Mouse (Mus musculus): Measurements from ENCODE around the gene Thumpd3.

Gene Thumpd3

DNA sequence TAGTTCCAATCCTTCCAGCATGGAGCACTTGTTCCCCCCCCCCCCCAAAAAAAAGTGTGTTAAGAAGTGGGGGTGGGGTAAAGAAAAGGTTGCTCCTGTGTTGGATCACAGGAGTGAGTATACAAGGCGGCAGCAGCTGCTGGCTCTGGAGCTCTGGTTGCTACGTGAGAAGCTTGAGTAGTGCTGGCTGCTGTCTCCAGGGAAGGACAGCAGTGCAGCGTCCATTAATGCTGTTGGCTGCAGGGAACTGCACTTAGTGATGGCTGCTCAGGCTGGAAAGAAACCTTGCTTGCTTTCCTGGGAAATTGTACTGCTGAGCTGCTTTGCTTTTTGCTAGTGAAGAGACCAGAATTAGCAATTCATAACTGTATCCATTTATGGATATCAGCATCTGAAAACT, 33.5 kb downstream of the Thumpd3 start:
- peak in 1 of 2 experiments; percentile 16 for DNase-seq

DNA sequence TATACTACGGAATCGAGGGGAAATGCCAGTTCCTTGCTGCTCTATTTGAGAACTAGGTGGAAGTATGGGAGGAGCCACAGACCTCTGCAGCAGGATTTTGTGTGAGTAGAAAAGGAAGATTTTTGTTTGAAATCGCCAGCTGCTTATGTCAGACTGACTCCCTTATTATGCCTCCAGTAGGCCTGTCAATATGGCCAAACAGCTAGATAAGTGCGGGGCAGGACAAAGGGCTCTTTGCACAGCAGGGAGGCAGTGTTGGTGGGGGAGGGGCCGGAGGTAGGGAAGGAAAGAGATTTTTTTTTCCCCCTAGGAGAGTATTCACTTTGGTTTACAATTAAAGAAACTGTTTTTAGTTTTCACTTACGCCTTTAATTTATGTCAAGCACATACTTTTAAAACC, 36.2 kb downstream of the Thumpd3 start:
- no peak for DNase-seq

DNA sequence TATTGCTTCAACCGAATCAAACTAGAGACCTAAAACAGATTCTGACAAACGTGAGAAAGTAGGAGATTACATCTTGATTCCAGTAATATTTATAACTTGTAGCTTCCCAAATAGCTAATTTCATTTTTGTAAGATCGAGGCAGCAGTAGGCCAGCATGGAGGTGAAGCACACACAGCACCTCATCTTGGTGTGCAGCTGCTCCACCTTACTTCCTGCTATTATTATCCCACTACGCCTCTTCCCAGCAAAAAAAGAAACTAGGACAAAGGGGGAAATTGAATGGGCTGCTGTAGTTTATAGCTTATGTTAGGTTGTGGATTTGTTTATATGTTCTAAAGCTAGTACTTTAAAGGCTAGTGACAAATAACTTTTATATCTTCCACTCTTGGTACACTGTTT, 38.6 kb downstream of the Thumpd3 start:
- no peak for DNase-seq

DNA sequence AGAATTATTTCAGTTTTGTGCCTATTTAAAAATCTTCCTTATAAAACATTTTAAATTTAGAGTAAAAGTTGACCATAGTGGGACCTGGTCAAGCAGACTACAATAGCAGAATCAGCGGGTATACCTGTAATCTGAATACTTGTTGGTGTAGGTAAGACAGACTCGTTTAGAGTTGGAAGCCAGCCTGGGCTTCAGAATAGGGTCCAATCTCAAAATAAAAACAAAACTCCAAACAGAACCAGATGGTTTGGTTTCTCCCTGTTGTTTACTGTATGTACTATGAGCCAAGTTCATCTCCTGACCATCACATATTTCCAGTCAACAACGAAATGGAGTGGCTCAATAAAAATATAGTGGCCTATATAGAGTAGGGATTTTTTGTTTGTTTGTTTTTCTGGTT, 47.2 kb downstream of the Thumpd3 start:
- peak; percentile 20 to 45 for DNase-seq

DNA sequence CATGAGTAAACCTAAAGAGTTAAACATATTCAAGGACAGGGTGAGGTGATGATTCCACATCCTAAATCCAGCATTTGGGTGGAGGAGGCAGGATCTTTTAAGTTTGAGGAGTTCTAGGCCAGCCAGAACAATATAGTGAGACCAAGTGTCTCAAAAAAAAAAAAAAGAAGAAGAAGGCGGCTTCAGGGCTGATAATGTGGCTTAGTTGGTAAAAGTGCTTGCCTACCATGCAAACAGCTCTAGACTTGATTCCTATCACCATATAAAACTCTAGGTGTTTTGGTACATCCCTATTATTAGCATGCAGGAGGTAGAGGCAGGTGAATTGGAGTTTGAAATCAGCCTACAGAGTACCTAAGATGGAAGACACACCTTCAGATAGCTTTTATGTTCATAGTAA, 49.5 kb downstream of the Thumpd3 start:
- no peak for DNase-seq

DNA sequence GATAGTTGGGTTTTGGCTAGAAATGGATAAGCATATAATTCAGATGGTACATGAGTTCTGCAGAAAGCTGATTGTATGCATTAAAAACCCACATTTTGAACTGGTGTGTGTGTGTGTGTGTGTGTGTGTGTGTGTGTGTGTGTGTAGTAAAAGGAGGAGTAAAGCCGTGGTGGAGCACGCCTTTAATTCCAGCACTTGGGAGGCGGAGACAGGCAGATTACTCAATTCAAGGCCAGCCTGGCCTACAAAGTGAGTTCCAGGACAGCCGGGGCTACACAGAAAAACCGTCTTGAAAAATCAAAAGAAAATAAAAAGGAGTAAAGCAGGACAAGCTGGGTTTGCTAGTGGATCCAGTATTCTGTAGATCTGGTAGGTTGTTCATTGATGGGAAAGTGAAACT, 51.6 kb downstream of the Thumpd3 start:
- no peak for DNase-seq

DNA sequence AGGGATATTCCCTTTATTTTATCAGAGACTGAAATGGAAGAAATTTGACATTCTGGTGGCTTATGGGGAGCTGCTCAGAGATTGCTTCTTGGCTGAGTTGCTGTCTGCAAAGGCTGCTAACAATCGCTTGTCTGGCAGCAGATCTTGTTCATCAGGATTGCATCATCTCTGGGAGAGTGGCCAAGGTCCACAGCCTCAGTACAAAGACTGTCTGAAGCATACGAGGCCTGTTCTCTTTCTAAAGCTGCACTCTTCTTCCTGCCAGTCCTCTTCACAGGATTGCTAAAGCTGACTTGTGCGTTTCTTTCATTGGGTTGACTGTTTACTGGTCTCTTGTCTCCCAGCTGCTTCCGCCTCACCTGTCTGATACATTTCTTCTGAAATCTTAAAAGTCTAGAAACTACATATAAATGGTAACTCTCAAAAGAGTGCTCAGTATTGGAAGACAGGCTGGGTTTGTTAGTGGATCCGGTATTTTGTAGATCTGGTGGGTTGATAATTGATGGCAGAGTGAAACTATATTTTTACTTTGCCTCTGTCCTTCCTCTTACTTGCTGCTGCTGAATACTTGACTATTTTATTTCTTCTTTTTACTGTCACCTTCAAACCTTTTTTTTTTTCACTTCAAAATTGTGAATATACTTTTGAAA, 53.7 kb downstream of the Thumpd3 start:
- peak; percentile 92 to 97 for DNase-seq

DNA sequence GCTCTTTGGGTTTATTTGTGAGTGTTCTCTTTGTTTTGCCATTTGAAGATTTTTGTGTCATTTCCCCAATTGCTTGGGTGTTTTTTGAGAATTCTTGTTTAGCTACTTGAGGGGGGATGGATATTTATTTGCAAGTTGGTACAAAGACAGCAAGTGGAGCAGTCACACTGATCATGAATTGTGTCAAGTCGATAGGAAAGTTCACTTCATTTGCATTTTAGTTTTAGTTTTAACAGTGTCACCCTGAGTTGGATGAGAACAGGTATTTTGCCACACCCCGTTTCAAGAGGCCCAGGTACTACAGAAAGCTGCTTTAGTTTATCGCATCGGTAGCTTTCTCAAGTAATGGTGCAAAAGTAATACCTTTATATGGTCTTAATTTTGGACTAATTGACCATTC, 56.5 kb downstream of the Thumpd3 start:
- DNase-seq: no peak

DNA sequence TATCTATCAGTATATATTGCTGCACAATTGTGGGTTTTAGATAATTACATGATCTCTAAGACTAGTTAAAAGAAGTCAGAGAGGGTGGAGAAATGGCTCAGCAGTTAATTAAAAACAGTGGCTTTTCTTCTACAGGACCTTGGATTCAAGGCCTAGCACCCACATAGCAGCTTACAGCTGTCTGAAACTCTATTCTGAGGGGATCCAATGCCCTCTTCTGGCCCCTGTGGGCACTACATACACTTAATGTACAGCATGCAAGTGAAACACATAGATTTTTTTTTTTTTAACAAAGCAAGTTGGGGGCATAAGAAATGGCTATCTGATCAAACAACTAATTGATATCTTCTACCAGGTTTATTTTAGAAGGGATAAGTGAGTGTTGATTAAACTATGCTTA, 57.7 kb downstream of the Thumpd3 start:
- peak; percentile 55 to 58 for DNase-seq

DNA sequence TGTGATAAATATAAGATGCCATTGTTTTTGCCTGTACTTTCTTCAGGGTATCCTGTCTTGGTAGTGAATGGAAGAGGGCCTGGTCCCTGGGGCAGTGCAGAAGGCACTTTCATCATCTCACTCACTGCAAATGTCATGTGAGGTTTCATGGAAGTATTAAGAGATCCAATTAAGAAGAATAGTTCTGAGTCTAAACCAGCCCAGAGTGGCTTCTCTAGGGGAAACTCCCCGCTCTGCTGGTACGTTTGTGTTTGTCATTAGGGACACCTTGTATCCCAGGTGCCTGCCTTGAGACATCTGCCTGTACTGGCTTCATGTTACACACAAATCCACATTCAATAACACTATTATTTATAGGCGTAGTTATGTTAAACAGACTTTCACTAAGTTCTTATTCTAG, 63.4 kb downstream of the Thumpd3 start:
- DNase-seq: no peak

DNA sequence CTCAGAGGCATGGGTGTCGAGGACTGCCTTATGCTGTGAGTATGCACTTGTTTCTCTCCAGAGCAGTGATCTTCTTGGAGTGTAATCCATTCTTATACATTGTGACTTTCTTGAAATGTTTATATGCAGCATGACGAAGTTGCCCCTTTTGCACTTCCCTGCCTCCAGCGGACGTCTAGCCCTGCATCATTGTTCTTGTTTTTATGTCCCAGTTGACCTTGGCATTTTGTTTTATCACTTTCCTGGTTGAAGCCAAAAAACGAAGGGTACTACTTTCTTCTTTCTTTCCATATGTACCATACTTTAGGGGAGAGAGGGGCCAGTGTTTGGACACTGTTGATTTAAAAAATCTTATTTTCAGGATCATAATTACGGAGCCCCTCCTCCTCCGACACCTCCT, 63.9 kb downstream of the Thumpd3 start:
- DNase-seq: no peak

Measured in cerebellum, postnatal 36 days (tissue).